Mouse (Mus musculus): ENCODE measurements around the gene Tspan5. TPM values are rescaled to one million over a fixed set of nuclear protein-coding genes. Genes with fewer than 3 reads are reported as not detected.

Gene Tspan5
- total RNA-seq, 4 experiments from 2014 or later: 1.1 to 2.0 (median 1.7) TPM

DNA sequence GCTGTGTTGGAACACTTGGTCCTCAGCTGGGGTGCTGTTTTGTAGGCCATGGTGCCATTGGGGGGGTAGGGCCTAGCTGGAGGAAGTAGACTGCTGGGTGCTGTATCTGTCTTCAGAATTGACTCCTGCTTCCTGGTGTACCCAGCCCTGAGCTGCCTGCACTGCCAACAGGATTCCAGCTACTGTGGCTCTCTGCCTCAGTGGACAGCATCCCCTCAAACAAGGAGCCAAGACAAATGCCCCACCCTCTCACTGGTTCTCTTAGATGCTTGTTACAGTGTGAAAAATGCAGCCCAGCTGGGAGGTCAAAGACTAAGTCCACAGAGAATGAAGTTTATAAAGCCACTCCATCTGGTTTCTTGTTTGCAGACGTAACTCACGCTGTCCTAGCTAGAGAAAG, 101.2 kb downstream of the Tspan5 start:
- DNase-seq (ENCODE audit: low spot score in 2 of 2): no peak

DNA sequence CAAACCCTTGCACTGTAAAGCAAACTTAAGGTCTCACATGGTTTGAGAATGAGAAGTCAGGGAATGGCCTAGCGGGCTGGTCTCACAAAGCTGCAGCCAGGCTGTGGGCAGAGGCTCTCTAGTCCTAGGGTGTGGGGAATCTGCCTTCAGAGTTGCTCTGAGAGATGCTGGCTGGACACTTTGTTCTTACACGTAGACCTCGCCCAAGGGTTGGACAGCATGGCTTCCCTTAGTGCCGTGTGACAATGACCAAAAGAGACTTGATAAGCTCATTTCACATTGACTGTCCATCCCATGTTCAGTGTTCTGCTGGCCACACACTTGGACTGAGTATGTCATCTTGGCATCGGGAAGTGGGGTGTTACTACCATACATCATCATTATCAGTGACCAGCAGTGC, 101.6 kb downstream of the Tspan5 start:
- no peak for DNase-seq (ENCODE audit: low spot score in 2 of 2)

DNA sequence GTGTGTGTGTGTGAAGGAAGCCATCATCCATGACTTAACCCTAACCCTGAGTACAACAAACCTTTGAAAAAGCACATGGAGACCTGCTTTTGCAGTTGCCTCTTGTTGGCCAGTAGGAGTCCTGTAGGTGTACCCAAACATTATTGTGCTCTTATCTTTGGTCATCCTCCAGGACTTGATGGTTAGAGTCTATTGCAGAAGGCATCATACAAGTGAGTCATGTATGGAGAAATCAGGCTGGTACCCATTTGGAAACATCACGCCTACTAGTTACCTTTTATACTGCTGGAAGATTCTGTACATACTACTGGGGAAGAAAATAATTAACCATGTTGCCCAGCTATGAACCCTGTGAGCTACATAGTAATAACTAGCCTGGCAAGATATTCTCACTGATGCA, 103.8 kb downstream of the Tspan5 start:
- DNase-seq (ENCODE audit: low spot score in 2 of 2): no peak

DNA sequence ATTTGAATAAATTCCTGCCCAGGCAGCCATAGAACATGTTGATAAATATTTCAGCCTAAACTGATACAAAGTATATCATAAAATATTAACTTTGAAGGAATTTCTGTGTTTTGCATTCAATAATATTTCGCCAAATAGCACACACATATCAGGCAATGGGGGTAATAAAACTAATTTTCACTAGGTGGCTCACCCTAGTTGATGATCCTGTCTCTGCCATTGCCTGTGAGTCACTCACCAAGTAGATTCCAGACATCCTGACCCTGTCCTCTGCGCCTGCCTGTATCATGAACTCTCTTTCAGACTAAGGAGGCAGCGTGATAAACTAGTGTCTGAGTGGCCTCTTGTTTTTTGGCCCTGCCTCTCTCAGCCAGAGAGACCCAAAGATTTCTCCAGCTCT, 105.8 kb downstream of the Tspan5 start:
- no peak for DNase-seq (ENCODE audit: low spot score in 2 of 2)

DNA sequence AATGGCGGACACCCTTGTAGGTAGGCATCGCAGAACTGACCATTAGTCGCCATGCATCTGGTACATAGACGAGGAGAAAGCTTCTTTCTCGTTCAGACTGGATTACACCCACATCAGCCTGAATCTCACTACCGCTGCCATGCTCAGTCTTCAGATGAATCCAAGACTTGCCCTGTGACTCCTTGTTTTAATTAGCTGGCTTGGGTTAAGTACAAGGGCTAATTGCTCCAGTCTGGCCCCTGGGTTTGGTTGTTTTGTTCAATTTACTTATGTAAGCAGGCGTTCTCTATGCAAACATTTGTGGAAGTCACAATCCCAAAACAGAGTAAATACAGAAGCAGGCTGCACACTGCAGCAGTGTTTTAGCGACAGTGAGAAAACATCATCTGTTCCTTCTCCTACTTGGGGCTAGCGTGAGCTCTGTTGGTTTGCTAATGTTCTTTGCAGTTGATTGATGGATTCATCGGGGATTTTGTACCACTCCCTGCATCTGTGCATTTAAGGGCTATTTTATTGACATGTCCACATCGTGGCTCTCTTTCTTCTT, 107.8 kb downstream of the Tspan5 start:
- no peak for DNase-seq (ENCODE audit: low spot score in 2 of 2)

DNA sequence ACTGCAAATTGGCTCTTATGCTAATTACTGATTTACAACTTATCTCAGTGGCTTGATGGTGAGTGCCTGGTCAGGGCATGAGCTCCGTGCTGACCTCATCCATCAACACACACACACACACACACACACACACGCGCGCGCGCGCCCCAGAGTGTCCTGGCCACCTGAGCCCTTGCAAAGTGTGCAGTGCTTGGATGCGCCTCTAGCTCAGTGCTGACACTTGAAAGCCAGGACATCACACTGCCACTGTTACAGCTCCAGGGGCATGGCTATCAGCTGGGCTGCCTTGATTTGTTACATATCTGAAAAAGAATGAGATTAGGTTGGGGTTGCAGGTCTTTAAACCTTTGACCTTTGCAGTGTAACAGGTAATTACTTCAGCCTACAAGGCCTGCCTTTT, 109.9 kb downstream of the Tspan5 start:
- DNase-seq (ENCODE audit: low spot score in 2 of 2): no peak

DNA sequence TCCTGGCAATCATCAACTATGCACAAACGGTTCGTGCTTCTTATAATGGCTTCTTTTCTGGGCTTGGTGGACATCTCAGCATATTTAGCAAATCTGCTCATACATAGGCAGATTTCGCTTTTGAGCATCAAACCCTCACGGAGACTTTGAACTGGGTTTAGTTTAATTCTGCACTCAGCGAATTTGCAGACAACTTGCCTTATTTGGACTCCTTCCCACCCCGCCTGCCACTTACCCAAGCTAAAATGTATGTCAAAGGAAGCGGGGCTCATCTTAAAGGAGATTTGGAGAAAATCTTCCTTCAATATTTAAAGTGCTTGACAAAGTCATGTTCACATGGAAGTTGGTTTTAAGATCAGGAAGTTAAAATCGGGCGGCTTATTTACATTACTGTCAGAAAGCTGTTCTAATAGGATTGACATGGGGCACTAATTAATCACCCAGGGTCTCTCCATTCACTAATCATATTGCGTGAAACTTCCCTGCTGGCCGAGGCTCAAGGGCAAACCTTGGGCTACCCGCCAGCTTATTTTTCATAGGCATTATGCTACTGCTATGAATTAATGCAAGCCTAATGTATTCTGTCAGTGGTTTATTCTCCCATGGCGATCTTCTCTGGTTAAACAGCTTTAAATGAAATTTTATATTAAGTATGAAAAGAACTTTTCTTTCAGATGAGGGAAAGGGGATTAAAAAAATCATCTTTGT, 111.1 kb downstream of the Tspan5 start:
- DNase-seq (ENCODE audit: low spot score in 2 of 2): no peak

DNA sequence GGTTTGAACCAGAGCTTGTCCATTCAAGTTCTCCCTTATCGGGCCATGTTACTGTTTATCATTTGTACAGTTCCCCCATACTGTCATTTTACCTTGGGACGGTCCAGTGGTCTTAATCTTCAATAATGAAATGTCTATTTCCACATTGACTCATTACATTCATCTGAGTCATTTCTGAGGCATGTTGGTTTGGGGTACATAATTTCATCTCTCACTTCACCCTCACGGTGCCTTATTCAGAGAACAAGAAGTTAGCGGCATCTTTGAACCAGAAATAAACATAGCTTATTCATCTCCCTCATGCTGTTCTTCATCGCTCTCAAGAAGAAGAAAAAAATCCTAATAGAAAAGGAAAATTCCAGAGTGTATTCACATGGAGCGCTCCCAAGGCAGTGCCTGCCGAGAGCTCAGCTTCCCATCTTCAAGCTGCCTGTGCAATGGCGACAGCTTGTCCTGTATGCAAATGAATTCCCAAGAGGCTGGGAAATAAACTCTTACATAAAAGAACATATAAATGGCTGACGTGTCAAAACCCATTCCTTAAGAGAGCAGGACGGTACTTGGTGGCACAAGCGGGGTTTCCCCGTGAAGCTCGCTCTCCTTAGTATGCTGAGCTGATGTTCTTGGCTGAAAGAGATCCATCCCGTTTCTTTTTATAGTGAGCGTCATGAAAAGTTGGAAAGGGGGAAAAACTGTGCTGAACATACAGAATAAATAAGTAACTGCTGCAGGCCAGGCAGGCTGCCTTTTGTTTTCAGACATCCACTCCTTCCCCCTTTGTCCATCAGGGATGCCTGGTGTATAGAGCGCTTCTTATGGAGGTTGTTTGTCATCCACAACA, 112.2 kb downstream of the Tspan5 start:
- no peak for DNase-seq (ENCODE audit: low spot score in 2 of 2)

DNA sequence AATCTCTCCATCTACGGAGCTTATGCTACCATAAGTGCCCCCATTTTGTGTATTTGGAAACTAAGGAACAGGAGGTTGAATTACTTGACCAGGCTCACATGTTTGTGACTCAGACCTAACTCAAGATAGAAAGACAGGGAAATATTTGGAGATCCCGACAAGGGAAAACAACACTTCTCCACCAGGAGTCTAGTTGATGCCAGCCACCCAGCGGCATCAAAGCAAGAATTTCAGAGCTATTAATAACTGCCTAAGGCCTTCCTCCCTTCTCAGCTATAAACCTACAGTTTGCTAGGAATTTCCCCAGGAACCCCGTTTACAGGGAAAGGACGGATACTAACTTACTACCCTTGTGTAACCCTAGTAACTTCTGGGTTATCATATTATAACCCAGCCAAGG, 113.4 kb downstream of the Tspan5 start:
- DNase-seq (ENCODE audit: low spot score in 2 of 2): no peak

DNA sequence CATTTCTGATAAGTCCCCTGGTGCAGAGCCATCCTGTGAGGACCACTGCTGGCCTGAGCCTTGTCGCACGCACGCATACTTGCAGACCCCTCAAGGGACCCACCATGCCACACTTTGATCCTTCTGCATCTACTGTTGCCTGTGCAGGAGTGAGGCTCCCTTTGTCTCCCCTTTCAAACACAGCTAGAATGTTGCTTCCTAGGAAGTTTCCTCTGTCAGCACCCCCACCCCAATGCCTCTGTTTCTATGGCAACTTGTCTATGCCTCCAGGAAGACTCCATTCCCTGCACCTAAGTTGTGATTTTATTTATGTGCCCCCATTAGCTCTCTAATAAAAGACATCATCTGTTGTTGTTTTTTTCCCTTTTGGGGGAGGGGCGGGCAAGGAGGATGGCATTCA, 115.0 kb downstream of the Tspan5 start:
- no peak for DNase-seq (ENCODE audit: low spot score in 2 of 2)

DNA sequence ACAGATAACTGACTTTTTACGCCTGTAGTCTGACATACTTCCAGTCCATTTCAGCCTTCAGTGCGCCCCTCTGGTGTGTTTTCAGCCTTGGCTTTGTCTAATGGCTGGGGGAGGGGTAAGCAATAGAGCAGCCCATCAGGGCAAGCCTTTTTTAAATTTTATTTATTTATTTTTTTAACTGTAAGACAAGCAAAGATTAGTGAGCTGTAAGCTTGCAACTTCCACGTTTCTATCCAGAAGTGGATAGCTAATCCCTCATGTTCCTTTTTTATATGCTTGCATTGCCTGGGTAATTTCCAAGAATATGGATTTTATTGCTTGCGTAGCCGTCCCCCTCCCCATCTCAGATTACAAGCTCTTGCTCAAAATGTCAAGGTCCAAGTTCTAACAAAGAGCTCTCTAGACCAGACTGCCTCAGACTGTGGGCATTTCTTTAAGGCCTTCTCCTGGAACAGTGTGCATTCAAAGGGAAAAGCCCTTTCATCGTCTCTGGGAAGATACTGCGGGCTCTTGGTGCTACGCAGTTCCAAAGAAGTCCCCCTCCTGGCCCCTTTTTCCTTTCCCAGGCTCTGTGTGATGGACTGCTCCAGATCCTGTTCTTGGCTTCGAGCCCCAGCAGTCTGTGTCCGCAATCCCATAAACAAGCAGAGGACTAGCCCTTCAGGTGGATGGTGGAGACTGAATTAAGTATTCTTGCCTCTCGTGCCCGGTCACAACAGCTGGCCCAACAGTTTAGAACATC, 116.0 kb downstream of the Tspan5 start:
- DNase-seq (ENCODE audit: low spot score in 2 of 2): no peak

DNA sequence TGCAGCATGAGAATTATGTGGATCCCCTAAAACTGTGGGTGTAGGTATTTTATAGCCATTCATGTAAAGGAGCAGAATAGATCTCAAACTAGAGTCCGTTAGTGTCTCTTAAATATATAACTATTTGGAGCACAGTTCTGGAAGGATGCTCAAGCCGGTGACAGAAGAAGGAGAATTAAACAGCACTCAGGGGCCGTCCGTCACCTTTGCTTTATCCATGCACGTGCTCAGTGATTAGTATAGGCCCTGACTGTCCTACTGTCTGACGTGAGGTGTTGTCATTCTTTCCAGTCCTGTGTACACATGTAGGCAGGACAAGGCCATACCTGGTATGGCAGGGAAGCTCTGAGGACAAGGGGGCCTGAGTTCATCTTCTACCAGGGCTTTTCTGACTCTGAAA, 116.7 kb downstream of the Tspan5 start:
- no peak for DNase-seq (ENCODE audit: low spot score in 2 of 2)

DNA sequence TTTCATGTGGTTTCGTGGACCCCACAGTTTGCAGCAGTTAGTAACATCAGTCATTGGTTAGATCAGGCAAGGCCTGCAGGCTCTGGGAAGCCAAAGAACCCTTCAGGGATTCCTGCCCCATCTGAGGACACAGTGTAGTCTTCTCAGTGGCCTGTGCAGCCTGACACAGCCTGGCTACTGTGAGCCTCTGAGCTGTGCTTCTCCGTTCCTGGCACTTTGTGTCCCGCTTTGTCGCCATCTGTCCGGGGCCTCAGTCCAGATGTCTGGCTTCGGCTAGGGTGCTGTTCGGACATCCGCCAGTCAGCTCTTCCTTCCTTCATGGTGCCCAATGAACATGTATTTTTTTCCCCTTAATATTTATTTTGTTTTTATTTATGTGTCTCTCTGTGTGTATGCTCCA, 117.2 kb downstream of the Tspan5 start:
- DNase-seq (ENCODE audit: low spot score in 2 of 2): no peak

DNA sequence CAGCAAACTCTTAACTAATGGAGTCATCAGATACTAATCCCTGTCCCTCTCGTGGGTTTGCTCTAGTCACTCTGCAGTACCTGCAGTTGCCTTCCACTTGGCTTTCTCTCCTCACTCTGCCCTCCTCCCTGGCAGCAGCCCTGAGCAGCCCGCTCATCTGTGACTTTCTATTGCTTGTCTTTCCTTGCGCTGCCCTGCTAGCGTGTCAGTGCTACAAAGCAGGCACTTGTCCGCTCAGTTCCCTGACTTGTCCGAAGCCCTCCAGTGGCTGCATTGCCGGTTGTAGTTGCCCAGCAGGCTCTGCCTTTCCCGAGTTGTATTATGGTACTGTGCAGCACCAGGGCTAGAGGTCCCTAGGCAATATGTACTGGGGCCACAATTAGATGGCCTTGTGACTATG, 117.7 kb downstream of the Tspan5 start:
- no peak for DNase-seq (ENCODE audit: low spot score in 2 of 2)

DNA sequence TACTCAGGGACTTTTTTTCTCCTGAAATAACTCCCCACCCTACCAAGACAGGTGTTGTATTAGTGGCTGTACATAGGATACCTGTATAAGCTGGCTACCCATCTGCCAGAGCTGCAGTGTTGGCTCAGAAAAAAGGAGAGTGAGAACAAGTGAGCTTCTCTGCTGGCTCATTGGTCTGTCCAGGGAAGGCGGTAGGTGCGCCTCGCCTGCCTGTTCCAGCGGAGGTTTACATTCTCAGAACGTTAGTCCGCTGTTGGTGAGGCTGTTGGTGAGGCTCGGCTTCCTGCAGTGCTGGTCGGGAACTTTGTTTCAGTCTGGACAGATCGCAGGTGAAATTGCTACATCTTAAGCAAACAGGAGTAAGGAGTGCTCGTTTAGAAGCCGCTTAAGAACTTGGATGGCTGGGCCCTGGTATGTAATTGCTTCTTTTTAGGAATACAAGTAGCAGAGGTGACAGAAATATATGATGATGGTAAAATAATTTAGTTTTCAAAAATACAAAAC, 118.3 kb downstream of the Tspan5 start:
- DNase-seq (ENCODE audit: low spot score in 2 of 2): no peak

DNA sequence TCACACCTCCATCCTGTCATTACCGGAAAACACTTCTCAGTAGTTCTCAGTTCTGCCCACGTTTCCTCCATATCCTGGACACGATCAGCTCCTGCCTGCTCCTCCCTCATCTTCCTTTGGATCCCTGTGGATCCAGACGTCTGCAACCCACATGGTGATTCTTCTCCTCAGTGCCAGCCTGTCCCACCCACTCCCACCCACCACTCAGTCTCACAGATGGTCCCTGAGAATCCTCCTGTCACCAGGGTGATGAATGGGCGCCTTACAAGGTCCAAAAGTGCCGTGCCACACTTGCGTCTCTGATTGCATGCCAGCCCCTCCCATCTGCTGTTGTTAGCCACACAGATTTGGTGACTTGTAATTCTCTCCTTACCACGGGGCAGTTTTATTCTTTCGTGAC, 119.0 kb downstream of the Tspan5 start:
- DNase-seq (ENCODE audit: low spot score in 2 of 2): no peak

DNA sequence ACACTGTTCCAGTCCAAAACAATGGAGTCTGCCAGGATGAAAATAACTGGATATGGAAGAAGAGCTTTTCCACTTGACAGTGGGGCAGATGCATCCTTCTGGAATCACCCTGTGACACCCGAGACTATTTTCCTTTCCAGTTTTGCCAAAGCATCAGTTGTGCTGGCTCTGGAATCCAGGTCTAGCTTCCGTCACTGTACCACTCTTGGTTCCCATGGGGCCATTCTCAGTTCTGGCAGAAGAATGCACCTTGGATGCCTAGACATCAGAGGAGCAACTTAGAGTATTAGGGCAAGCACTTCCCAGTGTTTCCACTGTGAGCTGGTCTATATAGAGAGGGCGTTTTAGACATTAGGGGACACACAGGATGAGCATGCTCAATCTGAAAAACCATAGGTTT, 119.6 kb downstream of the Tspan5 start:
- no peak for DNase-seq (ENCODE audit: low spot score in 2 of 2)

DNA sequence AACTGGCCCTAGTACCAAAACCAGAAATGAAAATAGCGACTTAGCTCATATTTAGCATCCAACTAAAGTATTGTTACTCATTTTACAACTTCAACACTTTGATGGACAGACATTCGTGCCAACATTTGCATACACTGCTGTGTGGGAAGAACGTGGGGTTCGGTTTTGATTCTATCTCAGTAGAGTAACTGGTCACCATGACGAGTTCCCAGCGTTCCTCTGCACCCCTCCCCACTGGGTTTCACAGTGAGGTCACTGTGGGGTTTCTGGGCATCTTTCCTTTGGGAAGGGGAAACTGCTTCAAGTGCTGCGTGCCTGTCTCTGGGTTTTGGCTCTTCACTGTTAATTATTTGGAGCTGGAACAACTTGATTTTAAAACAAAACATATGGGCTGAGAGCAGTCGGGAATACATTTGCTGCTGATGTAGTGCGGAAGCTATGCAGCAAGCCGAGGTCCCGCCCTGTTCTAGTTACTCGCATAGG, 122.2 kb downstream of the Tspan5 start:
- DNase-seq (ENCODE audit: low spot score in 2 of 2): no peak

DNA sequence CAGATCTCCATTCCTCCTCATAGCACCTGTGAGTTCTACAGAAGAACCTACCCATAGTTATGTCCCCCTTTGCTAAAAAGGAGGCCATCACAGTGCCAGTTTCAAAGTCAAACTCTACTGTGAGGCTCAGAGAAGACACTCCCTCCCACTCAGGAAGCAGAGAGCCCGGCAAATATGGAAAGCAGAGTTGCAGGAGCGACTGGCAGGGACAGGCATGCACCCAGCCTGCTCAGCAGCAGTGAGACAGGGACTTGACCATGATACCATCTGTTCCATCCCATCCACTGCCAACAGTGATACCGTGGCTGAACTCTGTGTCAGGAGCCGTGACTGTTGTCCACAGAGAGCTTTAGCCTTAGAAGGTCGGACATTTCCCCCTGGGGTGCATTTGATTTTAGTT, 123.3 kb downstream of the Tspan5 start:
- no peak for DNase-seq (ENCODE audit: low spot score in 2 of 2)

DNA sequence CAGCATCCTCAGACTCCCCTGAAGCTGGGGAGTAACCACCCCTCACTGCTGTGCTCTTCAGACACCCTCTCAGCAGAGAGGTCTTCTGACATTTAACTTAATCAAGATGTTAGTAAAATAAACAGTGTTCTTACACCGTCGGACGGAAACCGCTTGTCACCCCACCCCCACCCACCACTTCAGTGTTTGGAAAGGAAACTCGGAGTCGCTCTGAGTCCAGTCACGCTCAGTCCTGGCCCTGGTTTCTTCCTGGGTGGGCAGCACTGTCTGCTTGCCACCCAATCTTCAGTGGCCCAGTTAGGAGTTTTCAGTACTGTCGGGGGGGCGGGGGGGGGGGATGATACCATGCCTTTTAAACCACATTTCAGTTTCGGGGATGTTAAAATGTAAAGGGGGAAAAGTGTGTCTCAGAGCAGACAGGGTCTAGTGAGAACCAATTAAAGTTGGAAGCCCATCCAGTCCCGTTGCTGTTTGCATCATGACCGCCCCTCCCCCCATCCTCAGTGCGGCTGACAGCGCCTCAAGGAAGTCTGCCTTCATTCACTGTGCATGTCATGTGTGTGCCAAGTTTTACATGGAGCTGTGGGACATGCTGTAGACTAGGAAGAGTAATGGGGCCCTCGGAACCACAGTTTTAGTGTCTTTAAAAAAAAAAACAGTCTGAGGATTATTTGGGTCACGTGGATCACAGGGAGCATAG, 125.3 kb downstream of the Tspan5 start:
- DNase-seq (ENCODE audit: low spot score in 2 of 2): no peak

DNA sequence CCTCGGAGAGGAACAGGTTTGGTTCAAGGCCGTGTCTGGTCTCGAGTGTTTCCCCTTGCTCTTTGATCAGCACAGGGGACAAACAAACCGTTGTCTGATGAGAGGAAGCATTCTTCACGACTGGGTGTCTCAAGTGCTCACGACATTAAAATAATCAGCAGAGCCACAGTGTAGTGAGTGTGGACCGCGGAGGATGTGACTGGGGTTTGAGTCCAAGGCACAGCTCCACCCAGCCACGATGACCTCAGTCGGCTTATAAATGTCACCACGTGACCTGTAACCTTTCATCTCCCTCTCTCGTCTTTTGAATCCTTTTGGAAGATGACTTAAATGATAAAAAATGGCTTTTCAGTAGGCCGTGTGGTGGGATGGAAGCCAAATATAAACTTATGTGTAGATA, 126.4 kb downstream of the Tspan5 start:
- DNase-seq (ENCODE audit: low spot score in 2 of 2): no peak
